In the genomic region with DNA sequence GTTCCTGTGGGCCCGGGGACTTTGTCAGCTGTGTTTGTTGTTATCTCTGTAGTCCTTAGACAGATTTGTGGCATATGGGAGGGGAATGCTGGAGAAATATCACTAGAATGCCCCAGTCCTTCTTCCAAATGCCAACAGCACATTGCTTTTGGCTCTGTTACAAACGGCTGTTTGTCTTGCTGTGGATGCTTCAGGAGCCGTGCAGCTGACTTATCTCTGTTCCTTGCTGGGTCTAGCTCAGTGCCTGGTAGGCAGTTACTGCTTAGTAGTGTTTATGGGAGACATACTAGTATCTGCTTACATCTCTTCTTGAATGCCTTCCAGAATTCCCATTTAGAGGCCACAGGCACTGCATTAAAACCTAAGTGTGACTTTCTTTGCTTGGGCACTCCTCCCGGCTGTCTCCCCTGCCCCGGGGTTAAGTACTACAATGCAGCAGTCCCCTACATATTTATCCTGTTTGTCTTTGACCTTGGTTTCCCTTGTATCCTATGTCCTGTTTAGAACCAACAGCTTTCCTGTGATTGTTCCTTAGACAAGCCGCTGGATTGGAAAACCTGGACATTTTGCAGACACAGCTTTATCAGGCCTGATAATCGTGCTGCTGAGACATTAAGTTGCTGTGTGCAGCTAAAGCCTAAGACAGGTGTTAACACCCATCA, we compare ENCODE assay signal across 13 mouse cellular contexts.
DNase-seq lines count a peak whose midpoint lies in the region; ATAC-seq and TF ChIP-seq lines count a peak whose summit lies in the region.
"Had no signal": no experiment of that assay in that cellular context is flagged by ENCODE, and none has a peak within 500 bp of the region (broad histone marks: within the 10 kb centered on the region; RNA-seq: fewer than 3 reads in every experiment).

No protein-coding gene starts in this region.

- no peak overlapping the region for H3K27ac ChIP-seq in liver, embryonic 12.5 days
- H3K27ac ChIP-seq: liver, embryonic 15.5 days had no signal

- no peak for TF ChIP-seq POLR2A in lung, adult 2 months (IDR thresholded peaks at IDR 0.05; ENCODE audit: borderline replicate concordance, extremely low read depth, low read depth, low read length)

- no peaks in the 10 kb centered on the region for H3K27me3 ChIP-seq in liver, embryonic 12.5 days (replicated peaks)
- H3K27me3 ChIP-seq: liver, embryonic 15.5 days had no signal

- no peak overlapping the region for H3K9ac ChIP-seq in liver, embryonic 12.5 days
- H3K9ac ChIP-seq: liver, embryonic 15.5 days had no signal

- H3K4me1 ChIP-seq in lung, adult 2 months (ENCODE audit: control insufficient read depth, insufficient read depth, low read length) = no peaks in the 10 kb centered on the region; the same call in none of the 2 replicates
- no peaks in the 10 kb centered on the region for H3K4me1 ChIP-seq in liver, embryonic 12.5 days
- H3K4me1 ChIP-seq: liver, embryonic 15.5 days had no signal

- TF ChIP-seq CTCF in lung, adult 2 months (IDR thresholded peaks at IDR 0.05; ENCODE audit: insufficient read depth, low read length) = no peak

- no peak for DNase-seq in frontal cortex, postnatal 36 days (ENCODE audit: low spot score in 2 of 2)
- peak; percentile 34 for DNase-seq in adrenal gland, postnatal 14 days
- DNase-seq in cerebellum, postnatal 25 days = peak; percentile 59 to 60
- peak; percentile 3 for DNase-seq in lung, adult 2 months
- no peak for DNase-seq in right cerebral cortex, adult 18-20 months
- DNase-seq: embryo, embryonic 11 days; heart, postnatal 4 days; thymus, postnatal 25 days had no signal

- H3K9me3 ChIP-seq in liver, embryonic 12.5 days (replicated peaks) = no peaks in the 10 kb centered on the region
- H3K9me3 ChIP-seq: liver, embryonic 15.5 days had no signal

- H3K36me3 ChIP-seq in liver, embryonic 12.5 days = no peaks in the 10 kb centered on the region
- H3K36me3 ChIP-seq: liver, embryonic 15.5 days had no signal

- H3K4me3 ChIP-seq in lung, adult 2 months (replicated peaks; ENCODE audit: extremely low read depth, low read depth, low read length) = no peak overlapping the region
- no peak overlapping the region for H3K4me3 ChIP-seq in liver, embryonic 12.5 days
- H3K4me3 ChIP-seq: liver, embryonic 15.5 days had no signal

- 0 out of 2 replicates have a peak, but pooled peaks have one; percentile 10 for ATAC-seq in frontal cortex, adult (ENCODE audit: low TSS enrichment)
- no peak for ATAC-seq in liver, embryonic 12.5 days
- no peak for ATAC-seq in erythroblast, adult 5-6 weeks (replicated peaks; ENCODE audit: low FRiP score, poor library complexity, severe bottlenecking)
- ATAC-seq: CD4-positive, CD25-positive, alpha-beta regulatory T cell, adult 4 months had no signal

- no peak overlapping the region for H3K4me2 ChIP-seq in liver, embryonic 12.5 days
- H3K4me2 ChIP-seq: liver, embryonic 15.5 days had no signal

- WGBS in lung, adult 2 months = 42% methylated on average over 7 of the region's 7 CpGs
- 58% methylated on average over 7 of the region's 7 CpGs for WGBS in liver, embryonic 12.5 days (ENCODE audit: insufficient replicate concordance)

Comparison
In these comparisons a context has a peak if more than half of its experiments do, and no peak if none do; other contexts are left out.
1. DNase-seq: peak in adrenal gland, postnatal 14 days (single experiment), cerebellum, postnatal 25 days (2 of 2) and lung, adult 2 months (single experiment); none in frontal cortex, postnatal 36 days (0 of 2) and right cerebral cortex, adult 18-20 months (single experiment).